Mouse (Mus musculus): ENCODE measurements around the gene Rara.

DNA sequence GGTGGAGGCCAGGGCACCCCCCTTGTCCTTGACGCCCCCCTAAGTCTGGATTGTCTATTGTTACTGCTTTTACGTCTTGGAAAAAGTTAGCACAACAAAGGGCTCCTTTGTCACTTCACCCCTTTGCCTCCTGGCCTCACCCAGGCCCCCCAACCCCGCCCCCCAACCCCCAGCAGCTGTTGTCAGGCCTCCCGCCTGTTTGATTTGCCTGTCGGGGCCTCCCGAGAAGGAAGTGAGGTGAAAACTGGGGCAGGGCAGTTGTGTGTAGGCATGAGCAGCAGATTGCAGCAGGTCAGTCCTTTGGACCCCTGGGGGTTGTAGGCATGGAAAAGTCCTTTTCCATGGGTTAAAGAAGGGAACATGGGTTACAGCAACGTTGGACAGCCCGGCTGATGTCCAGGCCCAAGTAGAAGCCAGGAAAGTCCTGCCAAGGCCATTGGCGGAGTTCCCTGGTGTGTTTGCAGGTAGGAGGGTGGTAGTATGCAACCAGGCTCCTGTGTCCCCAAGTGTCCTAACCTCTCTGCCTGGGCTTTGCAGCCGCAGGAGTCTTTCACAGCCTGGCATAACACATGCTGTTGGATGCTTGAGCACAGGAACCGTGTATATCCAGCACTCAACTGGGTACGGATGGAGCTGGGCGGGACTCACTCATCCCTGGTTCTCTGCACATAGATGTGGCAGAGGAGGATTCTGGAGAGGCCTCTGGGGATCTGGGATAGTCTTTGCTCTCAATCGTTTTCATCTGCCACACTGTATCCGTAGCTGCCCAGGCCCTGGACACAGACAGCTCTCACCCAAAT, 37.2 kb downstream of the Rara start:
- no peak for TF ChIP-seq CTCF (conservative IDR thresholded peaks at IDR 0.05; ENCODE audit: low read length)
- TF ChIP-seq POU5F1 (IDR thresholded peaks at IDR 0.05; ENCODE audit: borderline replicate concordance, low read length) = no peak

Measured in E14TG2a.4 (cell line).